Mouse (Mus musculus): ENCODE measurements around the gene Tdrd7.

Tdrd7 gene

GRCm38 (mm10) chr4:45972448-45972854 lies 7.3 kb downstream of the Tdrd7 start:
- in situ Hi-C loops (cut with MboI, MseI), result no loop called here

- in situ Hi-C loops (cut with MboI, MseI), result no loop called here
Measured at GRCm38 (mm10) chr4:45972951-45973350, 7.8 kb downstream of the Tdrd7 start.

- in situ Hi-C loops (cut with MboI, MseI), result no loop called here
Measured at GRCm38 (mm10) chr4:45976931-45977667, 12.0 kb downstream of the Tdrd7 start.

GRCm38 (mm10) chr4:45979916-45980315 lies 14.8 kb downstream of the Tdrd7 start:
- in situ Hi-C loops (cut with MboI, MseI), result no loop called here

- in situ Hi-C loops (cut with MboI, MseI), result no loop called here
Measured at GRCm38 (mm10) chr4:45981054-45981453, 15.9 kb downstream of the Tdrd7 start.

- in situ Hi-C loops (cut with MboI, MseI), result no loop called here
Measured at GRCm38 (mm10) chr4:45990427-45991135, 25.4 kb downstream of the Tdrd7 start.

GRCm38 (mm10) chr4:45998536-45998935 lies 33.4 kb downstream of the Tdrd7 start:
- in situ Hi-C loops (cut with MboI, MseI), result no loop called here

GRCm38 (mm10) chr4:46008142-46008793 lies 43.1 kb downstream of the Tdrd7 start:
- in situ Hi-C loops (cut with MboI, MseI), result no loop called here

- in situ Hi-C loops (cut with MboI, MseI), result no loop called here
Measured at GRCm38 (mm10) chr4:46011698-46012097, 46.6 kb downstream of the Tdrd7 start.

GRCm38 (mm10) chr4:46015605-46016004 lies 50.5 kb downstream of the Tdrd7 start:
- in situ Hi-C loops (cut with MboI, MseI), result no loop called here

GRCm38 (mm10) chr4:46023021-46023481 lies 57.9 kb downstream of the Tdrd7 start:
- in situ Hi-C loops (cut with MboI, MseI), result no loop called here

- in situ Hi-C loops (cut with MboI, MseI), result no loop called here
Measured at GRCm38 (mm10) chr4:46025893-46026292, 60.8 kb downstream of the Tdrd7 start.

- in situ Hi-C loops (cut with MboI, MseI), result no loop called here
Measured at GRCm38 (mm10) chr4:46028224-46028623, 63.1 kb downstream of the Tdrd7 start.

- in situ Hi-C loops (cut with MboI, MseI), result no loop called here
Measured at GRCm38 (mm10) chr4:46028781-46029180, 63.6 kb downstream of the Tdrd7 start.

- in situ Hi-C loops (cut with MboI, MseI), result no loop called here
Measured at GRCm38 (mm10) chr4:46029552-46029951, 64.4 kb downstream of the Tdrd7 start.

- in situ Hi-C loops (cut with MboI, MseI), result no loop called here
Measured at GRCm38 (mm10) chr4:46032448-46032847, 67.3 kb downstream of the Tdrd7 start.

- in situ Hi-C loops (cut with MboI, MseI), result no loop called here
Measured at GRCm38 (mm10) chr4:46033197-46033596, 68.1 kb downstream of the Tdrd7 start.

- in situ Hi-C loops (cut with MboI, MseI), result no loop called here
Measured at GRCm38 (mm10) chr4:46038591-46038891, 73.4 kb downstream of the Tdrd7 start.

- in situ Hi-C loops (cut with MboI, MseI), result no loop called here
Measured at GRCm38 (mm10) chr4:46038892-46039751, 74.0 kb downstream of the Tdrd7 start, which contains the start of gene Tmod1. TSS of gene Tmod1 (plus strand) at chr4:46038935.

GRCm38 (mm10) chr4:46039899-46040298 lies 74.8 kb downstream of the Tdrd7 start:
- in situ Hi-C loops (cut with MboI, MseI), result no loop called here

- in situ Hi-C loops (cut with MboI, MseI), result no loop called here
Measured at GRCm38 (mm10) chr4:46040594-46041192, 75.6 kb downstream of the Tdrd7 start.
